Mouse (Mus musculus) neural tube, embryonic 14.5 days (tissue): ENCODE results near the gene Crygs. TPM values are rescaled to one million over a fixed set of nuclear protein-coding genes. Genes with fewer than 3 reads are reported as not detected.
"Not testable (repeated sequence)": the region's sequence is repeated elsewhere in the genome, so short reads cannot be mapped to it uniquely, and the experiment has no call there.

Experiments used
- ATAC-seq: fragments of 200-750 bp; cut with Nextera tagmentation; 2 replicates; pipeline ENCODE4 v1.8.0; 2017; ENCODE audit warnings: low read depth, mild to moderate bottlenecking, moderate TSS enrichment, moderate library complexity
- H3K27ac ChIP-seq: fragments of 300-500 bp; sonication (generic); 2 replicates; pipeline ENCODE4 v1.5.1; 2014; ENCODE audit warnings: low read depth, mild to moderate bottlenecking, control low read depth, low read length, moderate library complexity, mixed read lengths
- H3K27me3 ChIP-seq: fragments of 300-500 bp; sonication (generic); 2 replicates; pipeline ENCODE4 v1.6.1; 2014; ENCODE audit warnings: low read length; ENCODE audit not compliant: control insufficient read depth, insufficient read depth
- H3K36me3 ChIP-seq: fragments of 300-500 bp; sonication (generic); 2 replicates; pipeline ENCODE4 v1.6.1; 2014; ENCODE audit warnings: low read length, mixed read lengths; ENCODE audit not compliant: control insufficient read depth, insufficient read depth
- H3K4me1 ChIP-seq: fragments of 300-500 bp; sonication (generic); 2 replicates; pipeline ENCODE4 v1.6.1; 2014; ENCODE audit warnings: low read length; ENCODE audit not compliant: control insufficient read depth, insufficient read depth
- H3K4me2 ChIP-seq: fragments of 300-500 bp; sonication (generic); 2 replicates; pipeline ENCODE4 v1.6.1; 2014; ENCODE audit warnings: mild to moderate bottlenecking, low read depth, low read length, control low read depth
- H3K4me3 ChIP-seq: fragments of 300-500 bp; sonication (generic); 2 replicates; pipeline ENCODE4 v1.5.1; 2014; ENCODE audit warnings: low read depth, low read length, control low read depth, mixed read lengths
- H3K9ac ChIP-seq: fragments of 300-500 bp; sonication (generic); replicated peaks from 2 replicates; pipeline ENCODE4 v1.6.1; 2014; ENCODE audit warnings: low read depth, mild to moderate bottlenecking, control low read depth, low read length, mixed read lengths
- H3K9me3 ChIP-seq: fragments of 300-500 bp; sonication (generic); 2 replicates; pipeline ENCODE4 v1.6.1; 2016; ENCODE audit warnings: low read length; ENCODE audit not compliant: control insufficient read depth
- WGBS: fragments of 180-500 bp; shearing (Covaris S2); extraction: QIAGEN DNeasy Blood & Tissue Kit; methylation state at CpG from one replicate; pipeline ENCODE4 v1.1.7; 2014; 5-methylcytosine and 5-hydroxymethylcytosine counted together
- polyA plus RNA-seq: library from polyadenylated mRNA; unstranded; fragments of >200 nt; fragmentation: Nextera tagmentation; extraction: Ambion mirVana; gene quantifications from 2 replicates; pipeline ENCODE4 v1.2.1, GENCODE M21; 2014

The Crygs gene
- polyA plus RNA-seq, 1 experiment from 2014 or later: not detected

DNA sequence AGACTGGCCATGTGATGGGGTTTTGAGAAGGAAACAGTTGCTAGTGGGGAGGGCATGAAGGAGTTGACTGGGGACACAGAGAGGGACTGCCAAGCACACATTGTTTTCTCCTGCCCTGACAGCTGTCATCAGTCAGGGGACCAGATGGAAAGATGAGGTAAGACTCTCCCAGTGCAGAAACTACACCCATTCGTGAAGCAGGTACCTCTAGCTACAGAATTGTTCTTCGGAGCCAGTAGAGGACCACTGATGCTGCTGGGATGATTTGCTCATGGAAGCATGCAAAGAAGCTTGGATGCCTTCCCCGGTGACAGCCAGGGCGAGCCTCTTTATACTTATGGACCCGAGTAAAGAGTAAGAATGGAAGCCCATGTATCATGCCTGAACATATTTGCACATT is 13.9 kb downstream of the Crygs start:
- ATAC-seq: no peak
- Histone ChIP-seq H3K4me3 (no peak overlapping the region), H3K9me3 (no peaks in the 10 kb centered on the region), H3K27me3 (peaks cover 14% of the 10 kb centered on the region), H3K4me2 (no peak overlapping the region), H3K4me1 (no peaks in the 10 kb centered on the region), H3K9ac (no peak overlapping the region), H3K27ac (no peak overlapping the region), H3K36me3 (no peaks in the 10 kb centered on the region)
- WGBS: 84% methylated on average over 5 of the region's 5 CpGs

DNA sequence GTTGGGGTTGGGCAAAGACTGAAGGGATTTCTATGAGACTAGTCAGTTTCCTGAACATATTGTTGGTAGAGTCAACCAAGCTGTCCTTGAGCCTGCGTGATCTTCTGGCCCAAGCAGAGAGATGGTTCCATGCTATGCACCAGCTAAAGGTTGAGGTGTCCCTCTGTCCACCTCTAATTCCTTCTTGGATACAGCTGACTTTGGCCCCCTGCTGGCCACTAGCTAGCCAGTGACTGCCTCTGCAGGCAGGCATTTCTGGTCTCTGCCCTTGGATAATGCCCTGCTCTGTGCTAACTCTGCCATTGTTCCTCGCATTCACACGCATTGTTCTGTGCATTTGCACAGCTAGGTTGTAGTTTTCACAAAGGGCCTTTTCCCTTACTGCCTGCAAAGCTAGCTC is 15.9 kb downstream of the Crygs start:
- Histone ChIP-seq H3K27ac (no peak overlapping the region), H3K27me3 (peaks cover 12% of the 10 kb centered on the region; the same call in 1 of the 2 replicates), H3K9ac (no peak overlapping the region), H3K4me3 (no peak overlapping the region), H3K4me2 (no peak overlapping the region), H3K36me3 (no peaks in the 10 kb centered on the region), H3K9me3 (no peaks in the 10 kb centered on the region), H3K4me1 (no peaks in the 10 kb centered on the region)
- ATAC-seq: no peak
- WGBS: 47% methylated on average over 3 of the region's 3 CpGs

DNA sequence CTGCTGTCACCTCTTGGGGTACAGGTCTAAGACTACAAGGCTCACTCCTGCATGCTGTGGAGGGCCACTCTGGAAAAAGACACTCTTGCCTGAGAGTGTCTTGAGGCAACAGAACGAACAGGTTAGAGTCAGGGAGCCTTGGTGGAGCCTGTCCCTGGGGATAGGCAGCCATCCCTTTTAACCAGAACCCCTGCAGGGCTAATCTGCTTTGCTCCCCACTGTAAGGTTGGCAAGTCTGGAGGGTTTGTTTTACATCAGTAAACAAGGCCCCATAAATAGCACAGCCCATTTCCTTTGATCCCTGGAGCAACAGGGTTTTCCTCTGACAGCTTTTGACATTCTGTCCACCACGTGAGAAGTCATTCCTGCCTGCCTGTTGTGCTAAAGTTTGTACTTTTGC is 20.1 kb downstream of the Crygs start:
- WGBS: 17% methylated on average over 2 of the region's 2 CpGs
- H3K4me3 ChIP-seq: no peak overlapping the region
- H3K4me1 ChIP-seq: no peaks in the 10 kb centered on the region
- no peak overlapping the region for H3K9ac ChIP-seq
- no peak overlapping the region for H3K4me2 ChIP-seq
- no peaks in the 10 kb centered on the region for H3K27me3 ChIP-seq
- no peaks in the 10 kb centered on the region for H3K36me3 ChIP-seq
- no peaks in the 10 kb centered on the region for H3K9me3 ChIP-seq
- no peak for ATAC-seq
- no peak overlapping the region for H3K27ac ChIP-seq

DNA sequence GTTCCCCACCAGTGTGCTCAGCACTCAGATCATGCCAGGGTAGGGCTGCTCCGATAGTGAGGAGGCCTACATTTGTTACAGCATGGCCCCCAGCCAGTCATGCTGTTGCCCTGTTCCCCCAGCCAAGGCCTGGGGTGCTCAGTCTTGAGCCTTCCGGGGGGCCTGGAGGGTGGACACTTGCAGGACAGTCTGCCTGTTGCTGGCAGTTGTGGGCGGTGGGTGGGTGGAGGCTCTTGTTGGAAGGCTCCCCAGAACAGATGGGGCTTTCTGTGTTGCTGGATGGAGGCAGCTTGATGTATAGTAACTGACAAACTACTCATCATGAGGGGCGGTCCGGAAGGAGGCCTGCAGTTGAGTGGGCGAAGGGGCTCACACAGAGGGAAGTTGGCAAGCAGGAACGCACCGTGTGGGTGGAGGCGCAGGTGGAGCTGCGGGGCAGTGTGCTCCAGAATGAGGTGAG is 21.4 kb downstream of the Crygs start:
- Histone ChIP-seq H3K27me3 (no peaks in the 10 kb centered on the region), H3K36me3 (no peaks in the 10 kb centered on the region), H3K4me2 (no peak overlapping the region), H3K9me3 (no peaks in the 10 kb centered on the region), H3K27ac (no peak overlapping the region), H3K4me1 (no peaks in the 10 kb centered on the region), H3K4me3 (no peak overlapping the region), H3K9ac (no peak overlapping the region)
- 51% methylated on average over 10 of the region's 10 CpGs for WGBS
- ATAC-seq: peak; percentile 51; the same call in 1 of the 2 replicates

DNA sequence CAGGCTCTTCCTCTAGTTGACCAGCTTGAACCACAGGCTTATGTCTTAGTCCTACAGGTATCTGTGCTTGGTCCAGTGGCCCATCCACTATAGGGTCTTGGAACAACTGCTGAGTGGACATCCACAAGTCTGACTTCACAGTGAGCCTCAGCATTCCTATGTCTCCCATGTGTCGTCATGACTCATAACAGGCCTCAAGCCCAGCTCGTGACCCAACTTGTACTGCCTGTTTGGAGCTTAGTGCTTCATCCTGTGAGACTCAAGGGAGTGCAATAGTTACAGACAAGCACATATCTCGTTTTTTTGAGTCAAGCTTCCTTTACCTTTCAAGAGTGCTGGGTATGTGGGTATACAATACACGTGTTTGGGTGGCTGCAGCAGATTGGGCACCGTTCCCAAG is 28.7 kb downstream of the Crygs start:
- H3K27ac ChIP-seq: no peak overlapping the region
- H3K4me2 ChIP-seq: no peak overlapping the region
- no peaks in the 10 kb centered on the region for H3K36me3 ChIP-seq
- no peak for ATAC-seq
- no peak overlapping the region for H3K9ac ChIP-seq
- no peaks in the 10 kb centered on the region for H3K9me3 ChIP-seq
- H3K4me1 ChIP-seq: no peaks in the 10 kb centered on the region
- WGBS: 85% methylated on average over 5 of the region's 5 CpGs
- H3K4me3 ChIP-seq: no peak overlapping the region
- no peaks in the 10 kb centered on the region for H3K27me3 ChIP-seq

DNA sequence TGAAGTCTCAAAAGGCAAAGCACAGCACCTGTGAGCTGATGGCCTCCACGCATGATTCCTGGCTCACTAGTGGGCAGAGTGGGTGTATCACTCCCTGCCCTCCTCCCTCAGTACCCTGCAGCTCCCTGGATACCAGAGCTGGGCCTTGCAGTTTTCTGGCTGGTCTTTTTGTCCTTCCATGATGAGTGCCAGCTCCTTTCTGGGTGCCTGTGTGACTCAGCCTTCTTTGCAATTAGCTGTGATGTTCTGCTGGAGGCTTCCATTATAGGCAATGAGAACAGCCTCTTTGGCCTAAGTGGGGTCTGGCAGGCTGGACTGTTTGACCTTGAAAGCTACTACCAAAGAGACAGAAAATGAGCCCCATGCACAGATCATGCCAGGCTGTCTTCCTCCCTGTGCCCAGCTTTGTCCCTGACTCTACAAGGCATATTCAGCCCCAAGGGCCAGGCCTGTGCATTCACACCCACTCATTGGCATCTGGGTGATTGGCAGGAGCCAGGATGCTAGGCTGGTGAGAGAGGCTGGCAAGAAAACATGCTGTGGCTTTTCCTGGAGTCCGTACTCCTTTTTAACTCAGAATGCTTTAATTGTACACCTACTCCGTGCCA is 32.0 kb downstream of the Crygs start:
- no peak for ATAC-seq
- Histone ChIP-seq H3K27me3 (no peaks in the 10 kb centered on the region), H3K4me1 (no peaks in the 10 kb centered on the region), H3K9me3 (no peaks in the 10 kb centered on the region), H3K9ac (no peak overlapping the region), H3K27ac (no peak overlapping the region), H3K4me2 (no peak overlapping the region), H3K4me3 (no peak overlapping the region), H3K36me3 (no peaks in the 10 kb centered on the region)
- 95% methylated on average over 3 of the region's 3 CpGs for WGBS

DNA sequence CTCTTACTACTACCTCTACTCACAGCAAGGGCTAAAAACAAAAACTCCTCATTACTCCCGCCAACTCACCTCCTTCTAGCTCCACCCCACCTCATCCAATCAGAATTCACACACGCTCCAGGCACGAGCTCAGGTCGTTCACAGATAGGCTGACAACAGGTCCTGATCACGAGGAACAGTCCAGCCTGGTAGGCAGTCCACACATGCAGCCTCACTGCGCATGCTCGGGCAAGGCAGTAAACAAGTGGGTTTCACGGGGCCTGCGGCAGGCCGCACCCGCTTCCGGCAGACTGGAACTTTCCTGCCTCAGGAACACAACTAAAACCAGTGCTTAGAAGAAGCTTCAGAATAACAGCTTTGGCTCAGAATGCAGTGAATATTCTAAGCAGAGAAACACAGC is 33.1 kb downstream of the Crygs start:
- not testable (repeated sequence) for ATAC-seq
- WGBS: 95% methylated on average over 12 of the region's 12 CpGs

DNA sequence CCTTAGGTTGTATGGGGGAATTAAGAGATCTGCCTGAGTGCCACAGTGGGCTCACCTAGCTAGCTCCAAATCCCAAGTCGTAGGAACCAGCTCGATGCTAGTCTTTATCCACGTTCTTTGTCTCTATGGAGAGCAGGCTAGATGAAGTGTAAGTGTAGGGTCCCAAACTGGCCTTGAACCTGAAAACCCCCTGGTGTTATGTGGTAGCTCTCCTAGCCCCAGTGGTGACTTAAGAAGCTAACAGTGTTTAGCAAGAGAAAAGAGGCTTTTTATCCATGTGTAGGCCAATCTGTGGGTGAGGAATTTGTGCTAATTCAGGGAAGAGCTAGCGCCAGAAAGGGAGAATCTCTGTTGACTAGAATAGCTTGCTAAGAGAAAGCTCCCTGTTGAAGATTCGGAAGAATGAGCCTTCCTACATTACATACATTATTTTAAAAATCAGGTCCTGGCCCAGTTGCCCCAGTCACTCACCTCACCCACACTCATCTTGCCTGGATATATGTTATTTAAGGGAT is 35.8 kb downstream of the Crygs start:
- H3K9me3 ChIP-seq: no peaks in the 10 kb centered on the region
- H3K27ac ChIP-seq: no peak overlapping the region
- H3K9ac ChIP-seq: no peak overlapping the region
- no peak overlapping the region for H3K4me2 ChIP-seq
- 73% methylated on average over 5 of the region's 5 CpGs for WGBS
- H3K27me3 ChIP-seq: no peaks in the 10 kb centered on the region
- no peak overlapping the region for H3K4me3 ChIP-seq
- no peaks in the 10 kb centered on the region for H3K36me3 ChIP-seq
- no peak for ATAC-seq
- no peaks in the 10 kb centered on the region for H3K4me1 ChIP-seq

More for the DNA sequence above, 33.1 kb downstream of the Crygs start:
- H3K9ac ChIP-seq, H3K4me2 ChIP-seq, H3K9me3 ChIP-seq, H3K36me3 ChIP-seq, H3K4me3 ChIP-seq, H3K27me3 ChIP-seq, H3K4me1 ChIP-seq, H3K27ac ChIP-seq: not testable (repeated sequence)

DNA sequence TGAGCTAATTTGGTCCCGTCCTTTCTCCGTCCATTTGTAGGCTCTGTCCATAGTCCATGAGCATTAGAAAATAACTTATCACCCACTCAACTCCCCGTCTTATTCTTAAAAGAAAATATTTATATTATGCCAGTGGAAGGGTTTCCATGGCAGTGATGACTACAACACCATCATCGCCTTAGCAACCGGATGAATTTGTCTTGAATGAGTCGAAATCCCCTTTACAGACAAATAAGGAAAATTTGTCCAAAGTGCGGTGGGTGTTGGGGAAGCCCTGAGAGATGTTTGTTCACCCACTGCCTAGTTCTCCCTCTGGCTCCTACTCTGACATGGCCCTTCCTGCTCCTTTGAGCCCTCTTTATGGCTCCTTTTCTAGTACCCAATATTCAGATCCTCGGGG is 42.7 kb downstream of the Crygs start:
- 85% methylated on average over 8 of the region's 8 CpGs for WGBS
- no peaks in the 10 kb centered on the region for H3K4me1 ChIP-seq
- H3K9me3 ChIP-seq: no peaks in the 10 kb centered on the region
- H3K9ac ChIP-seq: no peak overlapping the region
- no peak overlapping the region for H3K27ac ChIP-seq
- no peak for ATAC-seq
- no peaks in the 10 kb centered on the region for H3K36me3 ChIP-seq
- no peak overlapping the region for H3K4me2 ChIP-seq
- no peak overlapping the region for H3K4me3 ChIP-seq
- no peaks in the 10 kb centered on the region for H3K27me3 ChIP-seq
